Mouse (Mus musculus): ENCODE measurements at regions not wholly inside any gene's neighbourhood (a gene's known extent, or its start where the extent isn't known, plus 50 kb on each side); places are given as distances from the start of the nearest gene placed in this dataset.

DNA sequence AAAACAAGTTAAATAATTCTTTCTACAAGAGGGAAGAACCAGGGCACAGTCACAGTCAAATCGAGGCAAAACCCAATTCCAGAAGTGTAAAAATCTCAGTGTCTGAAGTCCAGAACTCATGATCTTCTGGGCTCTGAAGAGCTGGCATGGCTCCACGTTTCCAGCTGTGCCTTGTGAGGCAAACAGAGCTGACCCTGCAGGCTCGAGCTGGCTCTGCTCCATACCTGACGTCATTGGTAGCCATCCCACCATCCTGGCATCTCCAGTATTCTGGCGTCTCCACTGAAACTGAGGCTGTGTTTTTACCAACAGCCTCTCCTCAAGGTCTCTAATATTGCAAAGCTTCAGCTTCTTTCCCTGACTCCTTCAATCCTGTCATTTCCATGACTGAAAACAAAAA, 373.4 kb downstream of the Pmp22 start:
- peak; percentile 48 for DNase-seq

DNA sequence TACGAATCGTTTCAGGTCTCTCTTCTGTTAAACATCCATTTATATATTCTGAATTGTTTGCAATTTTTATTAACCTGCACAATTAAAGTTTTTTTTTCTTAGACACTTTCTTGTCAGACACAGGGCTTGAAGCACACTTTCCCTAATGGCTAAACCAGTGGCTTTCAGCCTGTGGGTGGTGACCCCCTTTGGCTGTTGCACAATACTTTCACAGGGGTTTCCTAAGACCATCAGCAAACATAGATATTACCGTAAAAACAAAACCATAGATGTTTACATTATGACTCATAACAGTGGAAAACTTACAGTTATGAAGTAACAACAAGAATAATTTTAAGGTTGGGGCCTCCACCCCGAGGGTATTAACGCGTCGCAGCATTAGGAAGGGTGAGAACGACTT, 378.6 kb downstream of the Pmp22 start:
- no peak for DNase-seq

DNA sequence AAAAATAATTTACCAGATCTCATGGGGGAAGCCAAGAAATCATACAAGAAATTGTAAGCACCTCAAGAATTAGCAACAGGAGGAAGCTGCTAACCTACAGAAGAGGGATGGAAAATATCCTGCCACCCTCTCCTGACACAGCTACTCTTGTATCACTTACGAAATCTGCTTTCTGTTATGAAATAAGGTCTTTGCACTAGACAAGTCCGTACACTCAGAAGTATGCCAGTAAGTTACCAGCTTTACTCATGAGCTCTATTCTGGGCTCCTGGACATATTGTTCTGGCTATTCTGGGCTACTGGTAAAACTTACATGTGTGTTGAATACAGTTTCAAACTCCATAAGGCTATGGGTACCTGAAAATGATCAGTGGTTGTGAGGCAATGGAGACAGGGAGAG, 379.9 kb downstream of the Pmp22 start:
- DNase-seq: no peak

DNA sequence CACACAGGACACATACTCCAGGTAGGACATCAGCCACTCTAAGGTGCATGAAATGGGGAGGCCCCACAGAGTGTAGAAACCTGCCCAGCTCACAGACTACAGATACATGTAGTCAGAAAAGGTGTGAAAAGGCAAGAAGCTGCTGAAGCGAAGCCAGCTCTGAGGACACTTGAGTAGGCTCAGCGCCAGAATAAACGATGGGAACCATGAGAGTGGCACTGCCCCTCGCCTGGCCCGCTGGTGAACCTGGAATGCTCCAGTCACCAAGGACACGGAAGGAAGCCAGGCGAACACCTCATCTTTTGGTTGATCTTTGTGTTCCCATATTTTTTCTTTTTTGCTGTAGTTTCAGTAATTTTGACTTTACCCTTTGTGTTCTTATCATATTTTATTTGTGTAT, 381.8 kb downstream of the Pmp22 start:
- no peak for DNase-seq

DNA sequence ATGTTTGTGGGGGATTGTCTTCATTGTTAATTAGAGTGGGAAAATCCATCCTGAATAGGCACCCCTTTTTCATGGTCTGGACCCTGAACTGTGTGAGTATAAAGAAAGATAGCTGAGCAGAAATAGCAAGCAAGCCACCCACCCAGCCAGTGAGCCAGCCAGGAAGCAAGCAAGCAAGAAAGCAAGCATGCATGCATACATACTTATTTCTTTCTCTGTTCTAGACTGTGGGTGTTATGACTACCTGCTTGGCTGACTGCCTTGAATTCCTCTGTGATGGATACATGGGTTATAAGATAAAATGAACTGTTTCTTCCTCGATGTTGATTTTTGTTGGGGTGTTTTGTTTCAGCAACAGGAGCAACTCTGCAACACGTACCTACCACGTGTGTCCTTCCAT, 385.8 kb downstream of the Pmp22 start:
- DNase-seq: no peak

DNA sequence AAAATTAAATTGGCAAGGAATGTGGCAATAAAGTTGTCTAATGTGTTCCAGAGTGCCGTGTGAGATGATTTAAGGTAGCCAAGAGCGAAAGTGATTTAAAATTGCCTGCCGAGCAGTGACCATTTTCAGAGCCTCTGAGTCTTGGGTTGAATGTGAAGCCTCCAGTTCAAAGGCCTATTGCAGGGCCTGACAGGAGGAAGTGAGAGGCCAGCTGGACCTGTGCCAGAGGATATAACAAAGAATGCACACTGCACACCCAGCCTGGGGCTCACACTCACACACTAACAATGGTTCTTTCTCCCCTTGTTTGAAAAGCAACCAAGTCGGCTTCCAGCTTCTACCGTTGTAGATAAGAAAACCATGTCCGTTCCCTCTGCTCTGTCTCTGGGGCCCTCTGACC, 390.1 kb downstream of the Pmp22 start:
- peak; percentile 90 for DNase-seq

DNA sequence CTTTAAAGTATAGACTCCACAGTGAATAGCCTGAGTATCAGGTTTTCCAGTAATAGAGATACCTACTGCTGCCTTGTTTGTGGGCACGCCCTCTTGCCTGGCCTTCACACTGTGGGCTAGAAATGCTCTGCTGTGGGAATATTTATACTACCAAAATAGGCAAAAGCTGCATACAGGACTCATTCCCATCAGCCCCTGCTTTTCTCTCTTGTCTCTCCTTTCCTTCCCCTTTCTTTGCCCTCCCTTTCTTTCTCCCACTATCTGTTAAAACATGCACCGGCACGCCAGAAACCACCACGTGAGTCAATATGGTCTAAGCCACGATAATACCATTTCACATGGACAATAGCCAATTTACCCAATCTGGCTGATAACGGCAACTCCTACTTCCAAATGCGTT, 395.5 kb downstream of the Pmp22 start:
- no peak for DNase-seq

DNA sequence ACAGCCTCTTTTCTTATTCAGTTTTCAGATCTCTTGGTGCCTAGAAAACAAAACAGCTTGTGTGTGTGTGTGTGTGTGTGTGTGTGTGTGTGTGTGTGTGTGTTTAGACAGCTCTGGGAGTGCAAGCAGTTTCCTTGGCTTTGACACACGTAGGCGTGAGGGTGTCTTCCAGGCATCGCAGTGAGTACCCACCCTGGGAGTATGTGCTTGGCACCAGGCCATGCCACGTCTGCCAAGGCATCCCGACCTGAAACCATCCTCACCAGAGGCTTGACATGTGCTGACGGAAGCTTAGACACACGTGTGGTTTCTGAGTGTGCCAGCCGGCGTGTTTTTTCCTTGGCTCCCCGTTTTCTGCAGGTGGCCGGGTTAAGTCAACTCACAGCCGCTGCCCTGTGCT, 396.6 kb downstream of the Pmp22 start:
- no peak for DNase-seq

DNA sequence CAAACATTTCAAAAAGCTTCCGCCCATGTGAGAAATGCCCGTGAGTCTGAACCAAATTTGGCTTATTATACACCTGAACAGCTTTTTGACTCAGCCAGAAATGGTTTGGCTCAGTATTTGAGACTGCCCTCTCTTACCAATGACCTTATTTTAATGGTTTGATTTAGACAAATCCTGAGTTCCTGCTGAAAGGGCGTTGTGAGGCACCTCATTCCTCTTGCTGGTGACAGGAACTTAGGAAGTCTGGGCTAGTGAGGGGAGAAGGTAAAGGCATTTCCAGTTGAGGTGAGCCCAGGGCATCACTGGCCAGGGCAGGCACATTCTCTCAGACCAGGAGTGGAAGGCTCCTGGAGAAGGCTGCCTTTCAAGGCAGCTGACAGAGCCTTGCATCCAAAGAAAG, 396.1 kb downstream of the Hs3st3b1 start:
- no peak for DNase-seq

DNA sequence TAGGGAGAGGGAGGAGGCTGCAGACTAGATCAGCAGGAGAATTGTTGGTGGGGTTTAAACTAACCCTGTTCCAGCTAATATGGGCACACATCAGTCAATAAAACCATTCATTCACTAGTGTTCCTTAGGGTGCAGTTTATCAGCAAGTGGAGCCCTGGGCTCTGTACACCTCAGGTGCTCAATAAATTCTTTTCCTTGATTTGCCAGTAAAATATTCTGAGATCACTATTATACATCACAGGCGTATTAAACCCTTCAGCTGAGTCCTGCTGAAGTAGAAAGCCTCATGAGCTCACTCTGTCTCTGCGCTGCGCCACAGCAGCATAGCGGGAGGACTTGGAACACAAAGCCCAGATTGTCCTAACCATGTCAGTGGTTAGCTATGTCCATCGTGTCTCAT, 389.3 kb downstream of the Hs3st3b1 start:
- DNase-seq: no peak

DNA sequence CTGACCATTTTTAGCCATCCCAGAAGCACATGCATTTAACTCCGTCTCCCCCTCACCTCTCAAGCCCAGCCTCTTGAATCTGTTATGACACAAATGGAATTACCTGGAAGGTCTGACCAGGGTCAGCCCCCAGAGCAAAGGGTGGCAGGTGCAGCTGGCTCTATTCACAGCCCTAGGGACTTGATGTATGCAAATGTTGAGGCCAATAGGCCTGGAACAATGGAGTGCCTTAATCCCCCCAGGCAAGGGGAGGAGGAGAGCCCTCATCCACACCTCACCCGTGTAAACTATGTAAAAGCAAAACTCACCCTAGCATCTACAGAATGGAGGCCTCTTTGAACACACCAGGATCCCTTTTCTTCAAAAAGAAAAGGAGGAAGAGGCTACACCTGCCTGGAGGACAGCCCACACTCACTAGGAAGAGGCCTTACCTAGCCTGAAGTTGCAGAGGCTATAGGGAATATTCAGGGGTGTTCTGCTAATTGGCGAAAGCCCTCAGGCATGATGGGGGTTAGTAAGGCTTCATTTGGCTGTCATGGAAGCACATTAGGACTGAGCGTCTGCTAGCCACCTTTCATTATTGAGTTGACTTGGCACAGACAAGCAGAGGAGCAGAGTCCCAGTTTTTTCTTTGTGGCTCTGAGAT, 388.4 kb downstream of the Hs3st3b1 start:
- peak; percentile 49 for DNase-seq

DNA sequence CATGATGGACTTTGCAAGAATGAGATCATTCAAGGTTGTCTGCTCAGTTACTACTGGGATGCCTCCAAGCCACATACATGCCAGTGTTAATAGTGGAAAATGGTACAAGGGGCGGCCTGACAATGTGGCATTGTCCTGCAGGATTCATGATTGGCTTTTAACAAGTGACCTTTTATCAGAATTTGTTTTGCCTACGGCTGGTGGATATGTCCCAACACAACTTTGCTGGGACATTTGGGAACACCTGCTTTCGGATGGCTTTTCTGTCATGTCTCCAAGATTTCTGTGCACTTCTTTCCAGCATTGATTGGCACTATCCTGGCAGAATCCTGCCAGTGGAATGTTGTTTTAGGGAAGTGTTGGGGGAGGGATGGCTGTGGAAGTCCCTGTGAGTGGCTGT, 384.4 kb downstream of the Hs3st3b1 start:
- no peak for DNase-seq

DNA sequence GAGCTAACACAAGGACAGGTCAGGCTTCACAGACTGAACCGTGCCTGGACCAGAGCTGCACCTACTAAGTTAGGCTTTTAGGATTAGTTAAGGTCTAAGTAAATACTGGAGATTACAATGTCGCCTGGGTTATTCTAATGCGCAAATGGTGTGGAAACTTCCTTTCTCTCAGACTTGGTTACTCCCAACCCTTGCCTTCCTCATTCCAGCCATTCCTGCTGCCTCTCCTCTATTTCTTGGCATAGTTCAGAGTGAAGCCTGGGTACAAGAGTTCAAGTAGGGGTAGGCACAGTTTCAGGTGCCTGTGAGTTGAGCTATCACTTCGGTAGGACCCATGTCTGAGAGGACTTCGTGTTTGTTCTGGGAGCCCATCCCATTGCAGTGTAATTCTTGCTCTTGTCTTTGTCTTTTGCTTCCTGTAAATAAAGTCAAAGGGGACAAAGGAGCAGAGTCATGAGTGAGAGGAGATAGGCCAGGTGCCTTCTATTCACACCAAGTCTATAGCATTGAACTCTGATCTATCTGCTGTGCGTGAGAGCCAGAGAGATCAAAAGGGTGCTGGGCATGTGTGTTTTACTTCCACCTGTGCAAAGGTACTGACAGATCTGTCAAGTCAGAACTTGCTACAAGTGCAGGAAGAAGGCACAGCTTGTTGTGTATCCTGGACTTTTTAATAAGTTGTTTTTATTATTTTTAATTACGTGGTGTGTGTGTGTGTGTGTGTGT, 378.0 kb downstream of the Hs3st3b1 start:
- no peak for DNase-seq

DNA sequence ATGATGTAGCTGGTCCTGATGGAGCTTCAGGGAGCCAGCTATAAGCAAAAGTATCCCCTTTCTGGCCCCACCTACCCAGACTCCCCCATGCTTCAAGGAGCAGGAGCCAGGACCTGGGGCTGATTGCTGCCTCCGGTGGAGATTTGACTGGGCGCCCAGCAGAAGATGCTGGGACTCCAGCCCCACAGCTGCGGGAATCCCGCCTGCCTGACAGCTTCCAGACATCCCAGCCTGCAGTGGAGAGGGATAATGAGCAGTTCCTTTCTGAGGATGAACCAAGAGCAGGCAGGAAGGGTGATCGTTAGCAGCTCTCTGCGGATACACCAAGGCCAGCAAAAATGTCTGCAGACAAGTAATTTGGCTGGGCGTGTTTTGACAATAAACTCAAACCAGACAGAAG, 376.6 kb downstream of the Hs3st3b1 start:
- no peak for DNase-seq

DNA sequence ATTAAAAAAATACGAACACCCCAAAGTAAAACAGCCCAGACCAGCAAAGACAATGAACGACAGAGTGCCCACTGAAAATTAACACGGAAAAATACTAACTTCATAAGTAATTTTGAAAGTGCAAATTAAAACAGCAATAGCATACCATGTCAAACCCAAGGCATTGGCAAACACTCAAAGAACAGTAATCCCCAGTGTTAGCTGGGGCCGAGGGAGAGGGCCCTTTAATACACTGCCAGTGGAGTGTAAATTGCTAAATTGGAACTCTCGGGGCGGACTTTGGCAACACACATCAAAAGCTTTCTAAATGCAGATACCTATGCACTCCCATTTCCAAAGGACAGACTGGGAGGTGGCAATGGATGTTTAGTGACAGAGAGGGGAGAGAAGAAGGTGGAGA, 361.6 kb downstream of the Hs3st3b1 start:
- no peak for DNase-seq

DNA sequence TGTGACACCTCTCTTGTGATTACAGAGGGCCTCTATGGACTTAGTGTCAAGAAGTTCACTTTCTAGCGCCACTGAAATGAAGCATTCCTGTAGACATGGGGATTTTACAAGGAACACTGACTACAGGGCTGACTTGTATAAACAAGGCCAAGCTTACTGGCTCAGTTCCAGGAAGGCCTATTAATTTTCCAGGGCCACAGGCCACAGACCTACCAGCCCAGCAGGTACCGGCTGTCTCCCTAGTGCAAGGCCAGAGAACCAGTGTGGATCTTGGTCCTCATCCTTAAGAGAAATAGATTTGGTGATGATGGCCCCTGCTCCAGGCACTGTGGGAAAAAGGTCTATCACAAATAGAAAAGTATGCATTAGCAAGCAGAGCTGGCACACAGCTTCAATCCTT, 359.4 kb downstream of the Hs3st3b1 start:
- no peak for DNase-seq

DNA sequence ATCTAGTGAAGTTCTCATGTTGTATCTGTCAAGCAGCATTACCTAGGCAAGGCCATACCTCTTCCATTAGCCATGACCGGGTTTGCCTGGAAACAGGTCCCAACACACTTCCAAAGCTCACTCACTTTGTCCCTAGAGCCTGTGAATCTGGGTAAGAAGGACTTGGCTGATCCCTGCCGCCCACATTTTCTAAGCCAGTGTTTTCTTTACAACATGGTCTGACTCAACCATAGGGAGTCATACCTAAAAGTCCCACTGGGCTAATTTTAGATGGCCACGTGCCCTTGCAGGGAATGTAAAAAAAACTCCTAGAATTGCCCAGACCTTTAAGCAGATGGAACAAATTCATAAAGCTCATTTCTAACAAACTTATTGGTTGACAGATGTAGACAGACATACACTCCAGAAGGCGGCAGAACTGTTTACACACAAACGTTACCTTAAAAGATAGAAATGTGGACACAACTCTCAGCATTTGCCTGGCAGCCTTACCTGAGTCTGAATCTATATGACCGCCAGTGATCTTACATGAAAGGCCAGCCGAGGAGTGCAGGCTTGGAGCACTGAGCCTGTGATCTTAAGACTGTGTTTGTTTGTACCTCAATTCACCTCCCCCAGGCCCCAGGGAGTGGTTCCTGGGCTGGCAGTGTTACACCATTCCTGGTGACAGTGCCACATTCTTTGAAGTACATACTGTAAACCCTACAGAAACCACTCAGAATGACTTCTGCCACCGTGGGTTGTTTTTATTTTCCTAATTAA, 356.4 kb downstream of the Hs3st3b1 start:
- no peak for DNase-seq

DNA sequence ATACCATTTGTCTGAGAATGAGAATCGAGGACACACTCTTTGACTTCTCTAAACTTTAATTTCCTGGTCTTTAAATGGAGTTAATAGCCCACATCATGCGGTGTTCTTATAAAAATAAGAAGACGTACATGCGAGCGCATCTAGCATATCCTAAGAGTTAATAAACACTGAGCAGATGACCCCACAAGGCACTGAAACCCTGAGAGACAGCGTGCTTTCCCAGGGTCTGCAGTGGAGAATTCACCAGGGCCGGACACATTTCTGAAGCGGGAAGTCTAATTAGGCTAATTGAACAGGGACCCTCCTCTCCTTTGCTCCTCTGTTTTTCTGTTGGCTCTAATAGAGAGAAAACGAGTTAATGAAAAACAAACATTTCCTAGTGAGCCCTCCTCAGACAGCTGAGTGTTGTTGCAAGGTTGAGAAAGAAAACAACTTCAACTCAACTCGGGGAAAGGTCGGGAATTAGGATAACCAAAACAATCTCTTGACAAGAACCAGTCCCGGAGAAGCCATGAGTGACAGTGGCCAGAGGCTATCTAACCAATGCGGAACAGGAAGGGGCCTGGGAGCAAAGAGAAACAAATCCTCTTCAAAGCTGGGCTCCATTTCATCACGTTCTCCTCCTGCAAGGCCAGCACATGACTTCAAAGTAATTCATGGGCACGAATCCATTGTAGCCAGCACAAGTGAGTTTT, 352.2 kb downstream of the Hs3st3b1 start:
- no peak for DNase-seq

DNA sequence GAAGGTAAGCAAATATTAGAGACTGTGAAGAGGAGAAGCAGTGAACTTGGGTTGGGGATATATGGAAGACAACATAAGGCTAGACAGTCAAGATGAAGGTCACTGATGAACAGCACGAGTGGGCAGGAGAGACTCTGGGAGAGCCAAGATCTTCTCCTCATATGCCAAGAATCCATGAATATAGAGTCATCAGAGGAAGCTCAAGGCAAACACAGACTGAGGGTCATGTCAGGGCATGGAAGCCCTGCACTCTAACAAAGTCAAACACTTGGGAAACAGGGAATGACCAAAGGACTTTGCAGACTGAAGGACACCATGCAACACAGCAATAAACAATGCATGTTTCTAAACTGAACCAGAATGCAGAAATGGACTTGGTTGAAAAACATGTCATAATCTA, 351.4 kb downstream of the Hs3st3b1 start:
- DNase-seq: no peak

DNA sequence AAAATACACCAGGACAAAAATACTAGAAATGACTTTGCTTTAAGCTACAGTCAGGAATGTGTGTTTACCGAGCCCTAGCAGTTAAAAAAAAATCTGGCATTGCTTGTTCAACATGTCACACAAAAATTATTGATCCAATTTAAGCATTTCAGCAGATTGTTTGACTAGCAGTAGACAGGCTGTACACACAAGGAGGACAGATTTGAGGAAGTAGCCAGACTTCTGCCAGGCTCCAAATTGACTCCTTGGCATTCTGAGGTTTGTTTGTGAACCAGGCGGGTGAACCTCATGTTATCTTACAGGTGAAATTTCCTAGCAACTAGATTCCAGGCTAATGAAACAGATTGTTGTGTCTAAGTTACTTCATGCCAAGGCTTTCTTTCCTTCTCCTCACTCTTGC, 348.8 kb downstream of the Hs3st3b1 start:
- DNase-seq: no peak

DNA sequence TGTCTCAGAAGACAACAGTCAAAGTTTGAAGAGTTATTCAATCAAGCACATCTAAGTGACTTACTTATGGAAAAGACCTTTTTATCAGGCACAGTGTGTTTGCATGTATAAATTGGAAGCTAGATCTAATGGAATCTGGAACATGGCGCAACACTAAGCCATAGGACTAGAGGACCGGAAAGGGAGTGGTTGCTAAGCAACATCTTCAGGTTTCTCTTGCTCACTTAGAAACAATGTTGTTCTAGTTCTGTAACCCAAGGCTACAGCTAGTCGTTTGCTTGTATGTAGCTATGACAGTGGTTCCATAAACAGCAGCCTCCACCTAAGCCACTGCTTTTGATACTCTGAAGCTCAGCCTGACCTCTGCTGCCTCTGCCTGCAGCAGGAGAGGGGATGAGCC, 338.8 kb downstream of the Hs3st3b1 start:
- no peak for DNase-seq

DNA sequence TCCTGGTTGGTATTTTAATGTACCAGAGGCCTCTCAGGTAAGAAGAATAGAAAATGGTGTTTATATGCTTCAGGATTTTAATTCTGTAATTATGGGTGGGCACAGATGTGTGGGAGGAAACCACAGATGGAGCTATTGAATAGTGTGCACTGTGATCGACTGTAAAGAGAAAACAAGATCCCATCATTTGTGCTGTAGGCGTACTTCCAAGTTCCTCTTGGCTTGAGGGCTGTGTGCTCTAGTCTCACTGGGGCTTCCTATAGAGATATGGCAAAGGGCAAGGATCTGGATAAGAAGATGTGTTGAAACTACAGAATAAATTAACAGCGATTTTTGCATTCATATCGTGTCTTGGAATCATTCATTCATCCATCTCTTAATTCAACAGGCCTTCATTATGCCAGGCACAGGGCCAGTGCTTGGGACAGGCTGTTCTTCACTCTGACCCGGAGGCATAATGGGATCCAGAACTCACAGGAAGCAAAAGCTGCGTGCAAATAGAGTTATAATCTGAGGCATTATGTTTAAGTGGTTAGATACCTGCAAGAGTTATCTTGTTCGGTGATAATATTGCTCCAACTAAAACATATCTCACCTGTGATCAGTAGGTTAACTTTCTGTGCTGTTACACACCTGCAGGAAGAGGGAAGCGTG, 336.7 kb downstream of the Hs3st3b1 start:
- no peak for DNase-seq

DNA sequence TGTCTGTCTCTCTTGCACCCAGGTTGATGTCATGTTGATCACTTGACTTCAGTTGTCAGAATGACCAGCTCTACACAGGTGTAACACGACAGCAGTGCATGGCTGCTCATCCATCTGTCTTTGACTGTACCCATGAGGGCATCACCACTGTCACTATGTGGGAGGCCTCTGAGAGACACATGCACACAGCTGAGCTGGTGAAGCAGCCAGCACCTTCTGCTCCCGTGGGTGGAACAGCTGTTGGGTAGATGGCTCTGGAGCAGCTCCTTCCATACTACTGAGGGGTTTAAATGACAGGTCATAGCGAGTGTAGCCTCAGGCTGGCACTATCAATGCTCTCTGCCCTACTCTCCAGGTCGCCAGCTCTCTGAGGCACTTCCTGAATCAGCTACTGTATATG, 301.9 kb downstream of the Hs3st3b1 start:
- DNase-seq: no peak
